Mouse (Mus musculus): Measurements from ENCODE around the gene Slc38a10. TPM values are rescaled to one million over a fixed set of nuclear protein-coding genes. Genes with fewer than 3 reads are reported as not detected.

Gene Slc38a10
- polyA plus RNA-seq, 1 experiment from 2014 or later = 132 TPM

Small RNA genes within 50 kb of the gene (microRNA-seq; reads per million reads assigned to microRNA genes)
- not detected for gene Gm25948

Other genes with a start within 250 kb of the Slc38a10 start
- gene Chmp6, start 237.9 kb downstream of the Slc38a10 start, polyA plus RNA-seq (2015; fragmentation: Nextera tagmentation; extraction: Ambion mirVana) = 110 and 114 TPM in 2 replicates
- 22.8 and 25.3 TPM in 2 replicates for gene Baiap2, start 208.6 kb downstream of the Slc38a10 start, polyA plus RNA-seq (2015; fragmentation: Nextera tagmentation; extraction: Ambion mirVana)
- gene Aatk, start 104.2 kb downstream of the Slc38a10 start, polyA plus RNA-seq (2015; fragmentation: Nextera tagmentation; extraction: Ambion mirVana) = 1.7 and 2.0 TPM in 2 replicates
- 26.6 and 27.9 TPM in 2 replicates for gene Cep131, start 64.5 kb downstream of the Slc38a10 start, polyA plus RNA-seq (2015; fragmentation: Nextera tagmentation; extraction: Ambion mirVana)
- gene Tepsin, start 52.6 kb downstream of the Slc38a10 start, polyA plus RNA-seq (2015; fragmentation: Nextera tagmentation; extraction: Ambion mirVana) = 22.0 and 24.9 TPM in 2 replicates
- gene Ndufaf8, start 52.4 kb downstream of the Slc38a10 start, polyA plus RNA-seq (2015; fragmentation: Nextera tagmentation; extraction: Ambion mirVana) = 89.2 and 98.9 TPM in 2 replicates
- gene Bahcc1, start 81.6 kb upstream of the Slc38a10 start, polyA plus RNA-seq (2015; fragmentation: Nextera tagmentation; extraction: Ambion mirVana) = 13.2 and 14.2 TPM in 2 replicates
- gene Actg1, start 197.2 kb upstream of the Slc38a10 start, polyA plus RNA-seq (2015; fragmentation: Nextera tagmentation; extraction: Ambion mirVana) = 2,803 and 2,860 TPM in 2 replicates
- gene Fscn2, start 210.2 kb upstream of the Slc38a10 start, polyA plus RNA-seq (2015; fragmentation: Nextera tagmentation; extraction: Ambion mirVana) = 0.72 and 0.82 TPM in 2 replicates
- 42.3 and 44.8 TPM in 2 replicates for gene Faap100, start 227.4 kb upstream of the Slc38a10 start, polyA plus RNA-seq (2015; fragmentation: Nextera tagmentation; extraction: Ambion mirVana)

Measured in kidney, embryonic 16.5 days (tissue).